ENCODE assay signal across 14 mouse cellular contexts in genomic region chr1:184449007-184449406, GRCm38 (mm10).
DNase-seq lines count a peak whose midpoint lies in the region; ATAC-seq lines count a peak whose summit lies in the region.
"Had no signal": no experiment of that assay in that cellular context is flagged by ENCODE, and none has a peak within 500 bp of the region (broad histone marks: within the 10 kb centered on the region; RNA-seq: fewer than 3 reads in every experiment).

No protein-coding gene starts in this region.

- intact Hi-C loops in heart, postnatal 14 days (cut with DNase I): loop anchor here (2.0 to 5.0 kb wide), 3 partner anchors 182 to 323 kb away; no protein-coding TSS in a partner anchor

- no peaks in the 10 kb centered on the region for H3K9me3 ChIP-seq in liver, embryonic 11.5 days (ENCODE audit: control insufficient read depth, low read length)
- H3K9me3 ChIP-seq in midbrain, embryonic 10.5 days (replicated peaks): no peaks in the 10 kb centered on the region
- H3K9me3 ChIP-seq: forebrain, embryonic 12.5 days; intestine, embryonic 15.5 days; limb, embryonic 15.5 days had no signal

- peak; percentile 13 for DNase-seq in kidney, postnatal 10 days
- DNase-seq in kidney, postnatal 25 days: no peak
- peak; percentile 48 to 59 for DNase-seq in gastrocnemius, adult 8-10 months (ENCODE audit: low spot score in 2 of 2)
- DNase-seq in heart, postnatal 14 days: peak; percentile 69 to 77
- DNase-seq in lung, postnatal 25 days (ENCODE audit: low spot score): peak; percentile 49
- DNase-seq in liver, embryonic 11.5 days (ENCODE audit: low spot score): no peak
- DNase-seq in adrenal gland, postnatal 14 days: no peak
- no peak for DNase-seq in midbrain, embryonic 10.5 days (ENCODE audit: low spot score)
- DNase-seq: cerebellum, adult 9-11 months; kidney, postnatal 14 days; right cerebral cortex, postnatal 4 days had no signal

- ATAC-seq in liver, embryonic 11.5 days (replicated peaks; ENCODE audit: low FRiP score): no peak
- ATAC-seq: intestine, embryonic 15.5 days had no signal

- H3K36me3 ChIP-seq in liver, embryonic 11.5 days (ENCODE audit: control insufficient read depth, insufficient read depth, low read length): no peaks in the 10 kb centered on the region
- H3K36me3 ChIP-seq in midbrain, embryonic 10.5 days: no peaks in the 10 kb centered on the region
- H3K36me3 ChIP-seq: forebrain, embryonic 12.5 days; intestine, embryonic 15.5 days; limb, embryonic 15.5 days had no signal

- no peaks in the 10 kb centered on the region for H3K4me1 ChIP-seq in liver, embryonic 11.5 days (replicated peaks; ENCODE audit: control insufficient read depth, insufficient read depth, low read length)
- peaks cover 6% of the 10 kb centered on the region; the same call in 1 of the 2 replicates for H3K4me1 ChIP-seq in midbrain, embryonic 10.5 days
- H3K4me1 ChIP-seq: forebrain, embryonic 12.5 days; intestine, embryonic 15.5 days had no signal

- WGBS in liver, embryonic 11.5 days: 78% methylated on average over 9 of the region's 9 CpGs
- 92% methylated on average over 9 of the region's 9 CpGs for WGBS in midbrain, embryonic 10.5 days

- H3K9ac ChIP-seq in liver, embryonic 11.5 days (ENCODE audit: low read depth, low read length): no peak overlapping the region
- H3K9ac ChIP-seq: forebrain, embryonic 12.5 days; intestine, embryonic 15.5 days; limb, embryonic 15.5 days had no signal

- no peak overlapping the region for H3K27ac ChIP-seq in liver, embryonic 11.5 days (ENCODE audit: low read depth, low read length)
- H3K27ac ChIP-seq in midbrain, embryonic 10.5 days (replicated peaks): no peak overlapping the region
- H3K27ac ChIP-seq: forebrain, embryonic 12.5 days; intestine, embryonic 15.5 days; limb, embryonic 15.5 days had no signal

- H3K27me3 ChIP-seq in liver, embryonic 11.5 days (replicated peaks; ENCODE audit: control insufficient read depth, insufficient read depth, low read length): no peaks in the 10 kb centered on the region
- H3K27me3 ChIP-seq in midbrain, embryonic 10.5 days (ENCODE audit: low read depth, poor library complexity, severe bottlenecking): peaks cover 10% of the 10 kb centered on the region; the same call in 1 of the 2 replicates
- H3K27me3 ChIP-seq: intestine, embryonic 15.5 days had no signal

- H3K4me2 ChIP-seq in liver, embryonic 11.5 days: no peak overlapping the region
- H3K4me2 ChIP-seq: forebrain, embryonic 12.5 days; intestine, embryonic 15.5 days; limb, embryonic 15.5 days had no signal

- H3K4me3 ChIP-seq in liver, embryonic 11.5 days (ENCODE audit: low read depth, low read length): no peak overlapping the region
- no peak overlapping the region for H3K4me3 ChIP-seq in midbrain, embryonic 10.5 days
- H3K4me3 ChIP-seq: forebrain, embryonic 12.5 days; intestine, embryonic 15.5 days; limb, embryonic 15.5 days had no signal

Comparison
In these comparisons a context has a peak if more than half of its experiments do, and no peak if none do; other contexts are left out.
1. DNase-seq: peak in kidney, postnatal 10 days (single experiment), gastrocnemius, adult 8-10 months (2 of 2), heart, postnatal 14 days (2 of 2) and lung, postnatal 25 days (single experiment); none in kidney, postnatal 25 days (0 of 2), liver, embryonic 11.5 days (single experiment), adrenal gland, postnatal 14 days (single experiment) and midbrain, embryonic 10.5 days (single experiment).